Mouse (Mus musculus): ENCODE data around the gene Rpl7l1. TPM values are rescaled to one million over a fixed set of nuclear protein-coding genes. Genes with fewer than 3 reads are reported as not detected.
"Not testable (repeated sequence)": the region's sequence is repeated elsewhere in the genome, so short reads cannot be mapped to it uniquely, and the experiment has no call there.

The Rpl7l1 gene
- total RNA-seq, 2 experiments from 2014 or later, result 34.9 to 55.9 TPM

GRCm38 (mm10) chr17:46772404-46773277 lies 9.8 kb downstream of the Rpl7l1 start, which contains the start of gene 2310039H08Rik:
Gene 2310039H08Rik, plus strand, starts transcription at chr17:46772635.
- TF ChIP-seq CTCF (IDR thresholded peaks at IDR 0.05), result no peak
- peak; percentile 90 for DNase-seq
- Histone ChIP-seq H3K4me3 (peak within 1 kb of the TSS; percentile 81), H3K27ac (peak within 1 kb of the TSS; percentile 96)
- intact Hi-C loops (cut with DNase I), result no loop called here

- no peak for DNase-seq
- peak overlapping the region; percentile 96 for H3K27ac ChIP-seq
- intact Hi-C loops (cut with DNase I), result no loop called here
Observed at GRCm38 (mm10) chr17:46772038-46772403, 10.5 kb downstream of the Rpl7l1 start.

GRCm38 (mm10) chr17:46771616-46772015 lies 10.9 kb downstream of the Rpl7l1 start:
- no peak for TF ChIP-seq CTCF (IDR thresholded peaks at IDR 0.05)
- H3K27ac ChIP-seq, result peak overlapping the region; percentile 96
- intact Hi-C loops (cut with DNase I), result no loop called here
- peak overlapping the region; percentile 81 for H3K4me3 ChIP-seq
- no peak for DNase-seq

More at GRCm38 (mm10) chr17:46772038-46772403, 10.5 kb downstream of the Rpl7l1 start:
- H3K4me3 ChIP-seq, result peak overlapping the region; percentile 81
- TF ChIP-seq CTCF (IDR thresholded peaks at IDR 0.05), result no peak

- H3K27ac ChIP-seq, result no peak overlapping the region
- DNase-seq, result no peak
- no peak for TF ChIP-seq CTCF (IDR thresholded peaks at IDR 0.05)
- intact Hi-C loops (cut with DNase I), result no loop called here
- no peak overlapping the region for H3K4me3 ChIP-seq
Observed at GRCm38 (mm10) chr17:46771025-46771424, 11.4 kb downstream of the Rpl7l1 start.

GRCm38 (mm10) chr17:46770546-46770945 lies 11.9 kb downstream of the Rpl7l1 start:
- Histone ChIP-seq H3K27ac (no peak overlapping the region), H3K4me3 (no peak overlapping the region)
- intact Hi-C loops (cut with DNase I), result no loop called here
- DNase-seq, result no peak
- TF ChIP-seq CTCF (IDR thresholded peaks at IDR 0.05), result no peak

GRCm38 (mm10) chr17:46767868-46768267 lies 14.6 kb downstream of the Rpl7l1 start:
- DNase-seq, result no peak
- TF ChIP-seq CTCF (IDR thresholded peaks at IDR 0.05), result no peak
- intact Hi-C loops (cut with DNase I), result no loop called here
- no peak overlapping the region for H3K27ac ChIP-seq
- no peak overlapping the region for H3K4me3 ChIP-seq

GRCm38 (mm10) chr17:46764916-46765315 lies 17.6 kb downstream of the Rpl7l1 start:
- intact Hi-C loops (cut with DNase I); H3K27ac ChIP-seq; DNase-seq; H3K4me3 ChIP-seq: not testable (repeated sequence)

- no peak within 1 kb of the TSS for H3K27ac ChIP-seq
- DNase-seq, result no peak
- no peak for TF ChIP-seq CTCF (IDR thresholded peaks at IDR 0.05)
- intact Hi-C loops (cut with DNase I), result no loop called here
- H3K4me3 ChIP-seq, result no peak within 1 kb of the TSS
Observed at GRCm38 (mm10) chr17:46763544-46763943, 18.9 kb downstream of the Rpl7l1 start, which contains the start of gene Ptcra. Gene Ptcra, minus strand, starts transcription at chr17:46763712.

- TF ChIP-seq CTCF (IDR thresholded peaks at IDR 0.05), result no peak
- no peak overlapping the region for H3K4me3 ChIP-seq
- intact Hi-C loops (cut with DNase I), result no loop called here
- no peak overlapping the region for H3K27ac ChIP-seq
- no peak for DNase-seq
Observed at GRCm38 (mm10) chr17:46758753-46759152, 23.7 kb downstream of the Rpl7l1 start.

GRCm38 (mm10) chr17:46751794-46752556 lies 30.5 kb downstream of the Rpl7l1 start, which contains the start of gene Cnpy3:
Gene Cnpy3, minus strand, starts transcription at chr17:46752214.
- peak within 1 kb of the TSS; percentile 91 for H3K27ac ChIP-seq
- intact Hi-C loops (cut with DNase I), result loop anchor here (5.0 kb wide), 1 partner anchor 70 kb away; the partner anchor contains the start of gene Klhdc3
- no peak for TF ChIP-seq CTCF (IDR thresholded peaks at IDR 0.05)
- H3K4me3 ChIP-seq, result peak within 1 kb of the TSS; percentile 87
- peak; percentile 99 for DNase-seq

GRCm38 (mm10) chr17:46751056-46751793 lies 31.2 kb downstream of the Rpl7l1 start:
- H3K27ac ChIP-seq, result peak overlapping the region; percentile 91

GRCm38 (mm10) chr17:46750580-46750979 lies 31.9 kb downstream of the Rpl7l1 start:
- Histone ChIP-seq H3K27ac (peak overlapping the region; percentile 91; the same call in 1 of the 2 replicates), H3K4me3 (peak overlapping the region; percentile 87)
- TF ChIP-seq CTCF (IDR thresholded peaks at IDR 0.05), result no peak
- no peak for DNase-seq
- intact Hi-C loops (cut with DNase I), result loop anchor here (5.0 kb wide), 1 partner anchor 68 kb away; the partner anchor contains the start of gene Klhdc3

More at GRCm38 (mm10) chr17:46751056-46751793, 31.2 kb downstream of the Rpl7l1 start:
- no peak for TF ChIP-seq CTCF (IDR thresholded peaks at IDR 0.05)
- H3K4me3 ChIP-seq, result peak overlapping the region; percentile 87
- intact Hi-C loops (cut with DNase I), result loop anchor here (5.0 kb wide), 1 partner anchor 69 kb away; the partner anchor contains the start of gene Klhdc3
- DNase-seq, result no peak
